Mouse (Mus musculus): ENCODE results near the gene Syt3. TPM values are rescaled to one million over a fixed set of nuclear protein-coding genes. Genes with fewer than 3 reads are reported as not detected.

Gene Syt3
- polyA plus RNA-seq, 1 experiment from 2014 or later = not detected

DNA sequence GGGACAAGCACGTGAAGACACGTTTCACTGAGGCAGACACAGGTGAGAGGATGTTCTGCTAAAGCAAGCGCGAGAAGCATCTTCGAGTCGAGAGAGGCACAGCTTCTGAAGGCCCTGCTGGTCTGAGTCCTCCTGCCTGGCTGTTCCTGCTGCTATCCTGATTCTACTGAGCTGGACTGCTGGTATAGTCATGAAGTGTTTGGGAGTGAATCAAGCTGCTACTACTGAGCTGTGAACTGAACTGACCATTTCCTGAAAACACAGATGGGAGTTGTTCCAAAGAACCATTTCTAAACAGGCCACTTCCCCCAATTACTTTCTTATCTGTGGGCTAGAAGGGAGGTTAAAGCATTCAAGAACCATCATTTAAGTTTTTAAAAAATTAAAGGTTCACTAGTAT, 29.4 kb downstream of the Syt3 start:
- WGBS (ENCODE audit: missing documents) = 83% methylated on average over 6 of the region's 6 CpGs
- Histone ChIP-seq H3K79me2 (ENCODE audit: inconsistent target) (no peaks in the 10 kb centered on the region), H3K27ac (no peak overlapping the region), H3K4me3 (ENCODE audit: inconsistent target) (no peak overlapping the region), H3K36me3 (ENCODE audit: inconsistent target) (no peaks in the 10 kb centered on the region)

DNA sequence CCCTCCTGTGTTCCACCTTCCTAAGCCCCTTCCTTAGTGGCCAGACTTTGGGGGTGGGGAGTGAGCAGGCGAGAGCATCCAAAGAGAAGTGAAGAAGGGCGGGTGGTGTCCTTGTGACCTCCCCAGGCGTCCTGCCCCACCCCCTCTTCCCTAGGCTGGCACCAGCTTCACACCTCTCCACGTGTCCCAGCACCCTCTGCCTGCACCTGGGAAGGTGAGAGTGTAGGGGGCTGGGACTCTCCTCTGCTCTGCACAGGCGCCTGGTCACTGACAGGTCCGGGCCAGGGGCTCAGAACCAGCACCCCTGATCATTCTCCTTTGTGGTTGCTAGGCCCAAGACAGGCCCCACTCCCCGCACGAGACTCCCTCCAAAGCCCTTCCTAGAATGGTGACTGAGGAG, 43.8 kb downstream of the Syt3 start:
- 44% methylated on average over 8 of the region's 8 CpGs for WGBS (ENCODE audit: missing documents)
- no peaks in the 10 kb centered on the region for H3K36me3 ChIP-seq (ENCODE audit: inconsistent target)

DNA sequence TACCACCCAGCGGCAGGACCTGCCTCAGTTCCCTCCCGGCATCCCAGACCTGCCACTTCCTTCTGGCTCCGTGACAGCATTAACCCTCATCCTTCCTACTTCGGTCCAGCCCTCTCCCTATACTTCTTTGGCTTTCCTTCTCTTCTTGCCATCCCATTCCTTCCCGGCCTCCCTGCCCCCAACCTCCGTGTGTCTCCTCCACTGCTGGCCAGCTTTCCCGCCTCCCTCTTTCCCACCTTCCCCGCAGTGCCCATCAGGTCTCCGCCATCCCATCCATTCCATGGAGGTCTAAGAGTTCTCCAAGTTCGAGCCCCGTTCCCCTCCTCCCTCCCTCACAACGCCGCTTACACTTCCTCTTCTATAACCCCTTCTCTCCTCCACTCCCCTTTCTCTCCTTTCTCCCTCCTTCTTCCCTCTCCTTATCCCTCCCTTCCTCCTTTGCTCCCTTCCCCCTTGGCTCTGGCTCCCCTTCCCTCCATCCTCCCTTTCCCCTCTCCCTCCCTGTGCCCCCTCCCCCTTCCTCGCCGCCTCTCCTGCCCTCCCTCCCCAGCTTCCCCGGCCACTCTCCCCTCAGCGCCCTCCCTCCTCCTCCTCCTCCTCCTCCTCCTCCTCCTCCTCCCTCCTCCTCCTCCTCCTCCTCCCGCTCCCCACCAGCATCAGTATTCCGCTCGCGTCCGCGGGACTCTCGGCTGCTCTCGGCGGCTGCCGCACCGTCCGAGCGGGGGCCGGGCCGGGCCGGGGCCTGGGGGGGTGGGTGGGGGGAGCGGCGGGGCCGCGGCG, 44.5 kb downstream of the Syt3 start:
- no peaks in the 10 kb centered on the region for H3K36me3 ChIP-seq (ENCODE audit: inconsistent target)
- H3K27ac ChIP-seq = no peak overlapping the region
- H3K79me2 ChIP-seq (ENCODE audit: inconsistent target) = no peaks in the 10 kb centered on the region
- no peak overlapping the region for H3K4me3 ChIP-seq (ENCODE audit: inconsistent target)
- WGBS (ENCODE audit: missing documents) = 5% methylated on average over 26 of the region's 38 CpGs

More for the DNA sequence above, 43.8 kb downstream of the Syt3 start:
- Histone ChIP-seq H3K4me3 (ENCODE audit: inconsistent target) (no peak overlapping the region), H3K27ac (no peak overlapping the region), H3K79me2 (ENCODE audit: inconsistent target) (no peaks in the 10 kb centered on the region)

DNA sequence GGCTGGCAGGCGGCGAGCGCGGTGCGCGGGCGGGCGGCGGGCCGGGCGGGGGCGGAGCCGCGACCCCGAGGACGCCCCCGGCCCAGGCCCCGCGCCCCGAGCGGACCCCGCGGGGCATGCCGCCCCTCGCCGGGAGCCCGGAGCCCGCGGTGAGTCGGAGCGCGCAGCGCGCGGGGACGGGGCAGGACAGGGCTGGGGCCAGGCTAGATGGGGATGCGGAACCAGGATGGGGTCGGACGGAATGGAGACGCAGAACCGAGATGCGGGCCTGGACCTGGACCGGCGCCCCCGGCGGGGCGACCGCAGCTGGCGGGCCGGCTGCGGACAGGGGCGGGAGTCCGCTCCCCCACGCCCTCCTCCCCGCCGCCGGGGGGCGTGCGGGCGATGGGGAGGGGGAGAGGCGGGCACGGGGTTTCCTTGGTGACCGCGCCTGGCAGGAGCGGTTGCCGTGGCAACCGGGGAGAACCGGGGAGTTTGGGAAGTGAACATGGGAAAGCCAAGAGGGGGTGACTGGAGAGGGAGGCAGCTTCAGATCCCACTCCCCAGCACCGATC, 45.1 kb downstream of the Syt3 start, which contains the start of gene Lrrc4b:
Gene Lrrc4b, plus strand, starts transcription at position 51 of the 554 bp plus-strand sequence.
- no peaks in the 10 kb centered on the region for H3K79me2 ChIP-seq (ENCODE audit: inconsistent target)
- no peaks in the 10 kb centered on the region for H3K36me3 ChIP-seq (ENCODE audit: inconsistent target)
- no peak within 1 kb of the TSS for H3K27ac ChIP-seq
- H3K4me3 ChIP-seq (ENCODE audit: inconsistent target) = no peak within 1 kb of the TSS
- WGBS (ENCODE audit: missing documents) = 4% methylated on average over 20 of the region's 69 CpGs

DNA sequence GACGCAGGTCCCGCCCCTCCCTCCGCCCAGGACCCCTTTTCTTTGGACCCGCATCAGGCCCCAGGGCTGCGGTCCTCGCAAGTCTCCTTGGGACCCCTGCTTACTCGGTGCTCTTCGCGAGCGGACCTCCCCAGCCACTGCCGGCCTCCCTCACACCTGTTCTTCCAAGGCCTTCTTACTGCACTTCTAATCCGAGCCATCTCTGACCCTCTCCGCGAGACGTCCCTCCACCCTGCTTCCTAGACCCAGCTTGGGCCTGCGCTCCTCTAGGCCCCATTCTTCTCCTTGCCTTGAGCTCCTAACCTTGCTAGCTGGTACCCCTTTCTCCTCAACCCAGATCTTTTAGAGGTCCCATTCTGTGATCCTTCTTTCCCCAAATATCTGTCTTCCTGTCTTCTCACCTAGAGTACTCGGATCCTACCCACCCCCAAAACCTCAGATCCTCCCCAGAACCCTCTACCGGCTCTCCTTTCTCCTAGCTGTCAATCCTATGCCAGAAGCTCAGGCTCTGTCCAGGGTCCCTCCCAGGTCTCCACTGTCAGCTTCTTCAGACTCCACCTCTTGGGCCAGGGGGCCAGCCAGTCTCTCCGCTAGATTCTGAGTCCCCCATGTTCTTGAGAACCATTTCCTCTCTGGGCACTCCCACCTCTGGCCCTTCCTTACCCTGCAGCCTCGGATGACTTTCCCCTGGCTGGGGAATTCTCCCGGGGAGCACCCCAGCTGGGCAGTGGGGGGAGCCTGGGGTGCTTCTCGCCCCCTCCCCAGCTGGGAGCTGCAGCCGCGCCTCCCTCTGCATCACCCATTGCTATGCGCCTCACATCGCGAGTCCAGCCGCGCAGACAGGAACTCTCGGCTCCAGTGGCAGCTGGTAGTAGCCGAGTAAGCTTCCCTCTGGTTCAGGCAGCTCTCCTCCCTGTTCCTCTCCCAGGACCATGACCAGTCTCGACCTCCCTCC, 45.9 kb downstream of the Syt3 start:
- no peaks in the 10 kb centered on the region for H3K36me3 ChIP-seq (ENCODE audit: inconsistent target)
- WGBS (ENCODE audit: missing documents) = 15% methylated on average over 32 of the region's 32 CpGs
- H3K27ac ChIP-seq = no peak overlapping the region
- no peak overlapping the region for H3K4me3 ChIP-seq (ENCODE audit: inconsistent target)
- H3K79me2 ChIP-seq (ENCODE audit: inconsistent target) = no peaks in the 10 kb centered on the region

DNA sequence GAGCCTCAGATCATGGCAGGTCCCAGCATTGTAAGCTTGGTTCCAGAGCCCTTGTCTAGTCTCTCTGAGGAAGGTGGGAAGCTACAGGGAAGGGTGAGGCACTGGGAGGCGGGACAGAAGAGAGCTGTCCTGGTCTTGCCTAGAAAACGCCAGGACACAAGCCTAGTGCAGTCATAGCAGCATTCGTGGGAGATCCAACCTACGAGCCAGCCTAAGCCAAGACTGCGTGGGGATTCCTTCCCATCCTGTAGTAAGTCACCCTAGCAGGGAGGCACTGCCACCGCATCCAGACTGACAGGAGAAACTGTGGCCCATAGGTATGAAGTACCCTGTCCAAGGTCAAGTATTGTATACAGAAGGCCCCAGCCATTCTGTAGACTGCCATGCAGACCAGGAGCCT, 48.6 kb downstream of the Syt3 start:
- no peaks in the 10 kb centered on the region for H3K36me3 ChIP-seq (ENCODE audit: inconsistent target)
- H3K27ac ChIP-seq = no peak overlapping the region
- no peaks in the 10 kb centered on the region for H3K79me2 ChIP-seq (ENCODE audit: inconsistent target)
- no peak overlapping the region for H3K4me3 ChIP-seq (ENCODE audit: inconsistent target)
- WGBS (ENCODE audit: missing documents) = 65% methylated on average over 6 of the region's 6 CpGs

DNA sequence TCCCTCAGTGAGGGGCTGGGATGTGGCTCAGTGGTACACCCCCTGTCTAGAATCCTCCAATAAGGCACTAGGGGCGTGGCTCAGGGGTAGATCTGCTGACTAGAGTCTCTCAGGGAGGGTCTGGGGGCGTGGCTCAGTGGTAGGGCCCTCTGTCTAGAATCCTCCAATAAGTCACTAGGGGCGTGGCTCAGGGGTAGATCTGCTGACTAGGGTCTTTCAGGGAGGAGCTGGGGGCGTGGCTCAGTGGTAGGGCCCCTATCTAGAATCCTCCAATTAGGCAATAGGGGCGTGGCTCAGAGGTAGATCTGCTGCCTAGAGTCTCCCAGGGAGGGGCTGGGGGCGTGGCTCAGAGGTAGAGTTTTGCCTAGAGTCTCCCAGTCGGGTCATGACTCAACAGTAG, 49.5 kb downstream of the Syt3 start:
- WGBS (ENCODE audit: missing documents) = 16% methylated on average over 7 of the region's 7 CpGs
- Histone ChIP-seq H3K36me3 (ENCODE audit: inconsistent target) (no peaks in the 10 kb centered on the region), H3K79me2 (ENCODE audit: inconsistent target) (no peaks in the 10 kb centered on the region), H3K27ac (no peak overlapping the region), H3K4me3 (ENCODE audit: inconsistent target) (no peak overlapping the region)

DNA sequence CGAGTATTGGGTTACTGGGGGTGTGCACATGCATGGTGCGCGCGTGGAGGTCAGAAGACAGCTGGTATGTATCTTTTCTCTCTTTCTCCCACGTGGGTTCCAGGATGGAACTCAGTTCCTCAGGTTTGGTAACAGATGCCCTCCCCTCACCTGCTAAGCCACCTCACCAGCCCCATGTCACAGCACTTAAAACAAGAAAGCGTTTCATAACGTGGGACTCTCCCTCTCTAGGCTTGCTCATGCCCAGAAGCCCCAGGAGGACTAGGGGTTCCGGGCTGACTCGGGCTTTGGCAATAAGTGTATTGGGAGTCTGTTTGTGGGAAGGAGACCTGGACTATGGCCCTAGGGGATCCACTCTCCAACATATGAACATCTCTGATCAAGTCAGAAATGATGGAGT, 50.2 kb downstream of the Syt3 start:
- WGBS (ENCODE audit: missing documents) = 74% methylated on average over 9 of the region's 9 CpGs
- H3K4me3 ChIP-seq (ENCODE audit: inconsistent target) = no peak overlapping the region
- H3K79me2 ChIP-seq (ENCODE audit: inconsistent target) = no peaks in the 10 kb centered on the region
- H3K27ac ChIP-seq = no peak overlapping the region
- H3K36me3 ChIP-seq (ENCODE audit: inconsistent target) = no peaks in the 10 kb centered on the region

DNA sequence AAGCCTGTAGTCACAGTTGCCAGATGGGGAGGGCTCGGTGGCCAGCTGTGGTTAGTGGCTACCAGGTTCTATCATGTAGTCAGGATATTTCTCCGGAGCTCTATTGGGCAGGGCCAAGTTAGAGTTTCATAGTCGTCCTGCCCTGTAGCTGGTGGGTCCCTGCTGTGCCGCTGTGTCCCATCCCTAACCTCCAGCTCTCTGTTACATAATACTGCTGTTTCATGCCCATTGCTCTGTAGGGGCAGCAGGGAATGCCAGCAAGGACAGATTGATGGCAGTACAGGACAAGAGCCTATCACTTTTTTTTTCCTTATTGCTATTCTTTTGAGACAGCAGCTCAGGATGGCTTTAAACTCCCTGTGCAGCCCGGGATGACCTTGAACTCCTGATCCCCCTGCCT, 51.9 kb downstream of the Syt3 start:
- H3K79me2 ChIP-seq (ENCODE audit: inconsistent target) = no peaks in the 10 kb centered on the region
- 65% methylated on average over 5 of the region's 5 CpGs for WGBS (ENCODE audit: missing documents)
- no peak overlapping the region for H3K4me3 ChIP-seq (ENCODE audit: inconsistent target)
- no peak overlapping the region for H3K27ac ChIP-seq
- no peaks in the 10 kb centered on the region for H3K36me3 ChIP-seq (ENCODE audit: inconsistent target)

DNA sequence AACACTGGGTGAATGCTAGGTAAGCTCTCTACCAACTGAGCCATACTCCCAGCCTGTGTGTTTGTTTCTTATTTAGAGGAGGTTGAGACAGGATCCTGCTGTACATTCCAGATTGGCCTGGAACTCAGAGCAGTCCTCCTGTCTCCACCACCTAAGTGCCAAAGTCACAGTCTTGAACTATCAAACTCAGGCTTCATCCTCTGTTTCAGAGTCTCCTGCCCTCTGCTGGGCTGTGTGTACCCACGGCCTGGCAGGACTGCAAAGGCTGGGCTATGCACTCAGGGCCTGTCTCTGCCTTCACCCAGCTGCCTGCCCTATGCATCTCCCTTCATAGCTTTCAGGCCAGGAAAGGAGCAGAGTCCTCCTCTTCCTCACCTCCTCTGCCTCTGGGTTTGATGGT, 52.4 kb downstream of the Syt3 start:
- no peaks in the 10 kb centered on the region for H3K79me2 ChIP-seq (ENCODE audit: inconsistent target)
- no peaks in the 10 kb centered on the region for H3K36me3 ChIP-seq (ENCODE audit: inconsistent target)
- H3K4me3 ChIP-seq (ENCODE audit: inconsistent target) = no peak overlapping the region
- H3K27ac ChIP-seq = no peak overlapping the region
- 6% methylated on average over 1 of the region's 1 CpGs for WGBS (ENCODE audit: missing documents)

DNA sequence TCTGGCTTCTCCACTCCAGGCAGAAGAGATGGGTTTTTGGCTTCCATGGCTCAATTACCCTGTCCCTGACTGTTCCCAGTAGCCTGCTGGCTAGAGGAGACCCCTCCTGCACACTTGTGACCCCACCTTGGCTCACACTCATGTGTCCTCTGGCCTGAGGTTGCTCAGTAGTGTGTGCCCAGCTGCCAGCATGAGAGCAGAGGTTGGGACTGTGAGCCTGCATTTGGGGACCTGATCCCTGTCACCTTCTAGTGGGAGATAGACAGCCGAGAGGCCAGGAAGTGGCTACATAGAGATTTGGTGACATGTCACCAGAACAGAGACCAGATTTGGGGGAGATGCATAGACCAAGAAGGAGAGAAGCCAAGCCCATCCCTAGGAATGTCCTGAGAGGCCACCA, 53.3 kb downstream of the Syt3 start:
- Histone ChIP-seq H3K36me3 (ENCODE audit: inconsistent target) (no peaks in the 10 kb centered on the region), H3K27ac (no peak overlapping the region), H3K4me3 (ENCODE audit: inconsistent target) (no peak overlapping the region), H3K79me2 (ENCODE audit: inconsistent target) (no peaks in the 10 kb centered on the region)
- 31% methylated on average over 1 of the region's 1 CpGs for WGBS (ENCODE audit: missing documents)

DNA sequence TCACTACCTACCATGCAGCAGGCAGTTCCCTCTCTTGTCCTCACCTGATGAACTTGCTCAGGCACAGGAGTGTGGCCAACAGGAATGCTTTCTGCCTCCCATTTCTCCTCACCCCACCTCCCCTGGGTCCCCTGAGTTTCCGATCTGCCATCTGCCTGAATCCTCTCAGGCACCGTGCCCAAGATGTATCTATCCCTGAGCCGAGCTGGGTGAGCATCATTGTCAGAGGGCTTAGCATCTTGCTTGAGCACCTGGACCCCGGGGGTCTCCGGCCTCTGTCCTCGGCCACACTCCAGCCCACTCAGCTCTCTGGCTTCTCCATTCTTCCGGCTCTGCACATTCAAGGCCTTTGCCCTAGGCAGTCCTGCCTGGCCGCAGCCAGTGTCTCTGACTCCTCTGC, 54.0 kb downstream of the Syt3 start:
- Histone ChIP-seq H3K36me3 (ENCODE audit: inconsistent target) (no peaks in the 10 kb centered on the region), H3K4me3 (ENCODE audit: inconsistent target) (no peak overlapping the region), H3K79me2 (ENCODE audit: inconsistent target) (no peaks in the 10 kb centered on the region), H3K27ac (no peak overlapping the region)
- 78% methylated on average over 8 of the region's 8 CpGs for WGBS (ENCODE audit: missing documents)

DNA sequence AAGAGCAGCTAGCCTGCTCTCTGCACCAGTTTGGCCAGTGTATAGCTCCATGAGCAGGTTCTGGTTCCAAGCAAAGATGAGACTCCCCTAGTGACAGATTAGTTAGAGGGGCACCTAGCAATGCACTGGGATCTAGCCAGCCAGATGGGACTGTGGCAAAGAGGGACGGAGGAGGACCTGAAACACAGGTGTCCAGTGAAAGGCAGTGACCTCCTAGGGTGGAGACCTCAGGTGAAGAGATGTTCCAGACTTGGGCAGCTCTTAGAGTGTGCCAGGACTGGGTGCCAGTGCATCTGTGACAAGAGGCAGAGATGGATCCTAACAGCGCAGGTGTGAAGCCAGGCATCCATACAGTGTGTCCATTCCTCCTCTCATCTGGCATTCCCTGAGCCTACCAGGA, 55.8 kb downstream of the Syt3 start:
- 65% methylated on average over 2 of the region's 2 CpGs for WGBS (ENCODE audit: missing documents)
- no peak overlapping the region for H3K27ac ChIP-seq
- no peaks in the 10 kb centered on the region for H3K36me3 ChIP-seq (ENCODE audit: inconsistent target)
- H3K79me2 ChIP-seq (ENCODE audit: inconsistent target) = no peaks in the 10 kb centered on the region
- H3K4me3 ChIP-seq (ENCODE audit: inconsistent target) = no peak overlapping the region

DNA sequence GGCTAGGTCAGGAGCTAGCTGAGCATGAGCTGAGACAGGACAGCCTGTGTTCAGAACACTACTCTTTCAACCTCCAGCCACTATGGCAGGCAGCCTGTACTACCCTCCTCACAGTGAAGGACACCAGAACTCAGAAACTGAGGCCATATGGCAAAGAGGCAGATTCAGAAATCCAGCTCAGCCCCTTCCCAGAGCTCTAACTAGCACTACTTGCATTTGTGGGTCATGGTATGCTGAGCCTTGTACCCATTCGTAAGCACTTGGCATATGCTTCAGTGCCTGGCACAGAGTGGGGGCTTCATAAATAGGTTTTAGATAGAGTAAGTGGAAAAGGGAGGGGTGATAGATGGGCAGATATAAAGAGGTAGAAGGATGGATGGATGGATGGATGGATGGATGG, 56.6 kb downstream of the Syt3 start:
- H3K27ac ChIP-seq = no peak overlapping the region
- H3K79me2 ChIP-seq (ENCODE audit: inconsistent target) = no peaks in the 10 kb centered on the region
- H3K4me3 ChIP-seq (ENCODE audit: inconsistent target) = no peak overlapping the region
- no peaks in the 10 kb centered on the region for H3K36me3 ChIP-seq (ENCODE audit: inconsistent target)
- WGBS (ENCODE audit: missing documents) = 85% methylated on average over 1 of the region's 1 CpGs

DNA sequence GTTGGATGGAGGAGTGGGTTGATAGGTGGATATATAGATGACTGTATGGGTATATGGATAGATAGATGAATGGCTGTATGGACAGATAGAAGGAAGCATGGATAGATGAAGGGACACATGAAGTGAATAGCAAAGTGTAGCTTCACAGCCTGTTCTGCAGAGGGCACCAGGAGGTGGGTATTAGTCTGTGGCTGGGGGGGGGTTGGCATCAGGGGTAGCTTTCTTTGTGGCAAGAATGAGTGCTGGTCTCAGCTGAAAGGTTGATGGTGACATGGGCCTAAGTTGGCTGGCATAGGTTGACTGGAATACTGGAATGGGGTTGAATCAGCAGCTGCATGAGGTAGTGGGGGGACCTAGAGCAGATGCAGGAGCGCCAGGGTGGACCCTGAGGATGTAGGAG, 57.3 kb downstream of the Syt3 start:
- no peak overlapping the region for H3K4me3 ChIP-seq (ENCODE audit: inconsistent target)
- no peak overlapping the region for H3K27ac ChIP-seq
- no peaks in the 10 kb centered on the region for H3K36me3 ChIP-seq (ENCODE audit: inconsistent target)
- H3K79me2 ChIP-seq (ENCODE audit: inconsistent target) = no peaks in the 10 kb centered on the region
- WGBS (ENCODE audit: missing documents) = 11% methylated on average over 1 of the region's 1 CpGs

All from macrophage (primary cell).